Mouse (Mus musculus): ENCODE results near the gene F12.
A peak's percentile ranks its signal among the peaks of the same experiment; 100 is the strongest.

Gene F12

DNA sequence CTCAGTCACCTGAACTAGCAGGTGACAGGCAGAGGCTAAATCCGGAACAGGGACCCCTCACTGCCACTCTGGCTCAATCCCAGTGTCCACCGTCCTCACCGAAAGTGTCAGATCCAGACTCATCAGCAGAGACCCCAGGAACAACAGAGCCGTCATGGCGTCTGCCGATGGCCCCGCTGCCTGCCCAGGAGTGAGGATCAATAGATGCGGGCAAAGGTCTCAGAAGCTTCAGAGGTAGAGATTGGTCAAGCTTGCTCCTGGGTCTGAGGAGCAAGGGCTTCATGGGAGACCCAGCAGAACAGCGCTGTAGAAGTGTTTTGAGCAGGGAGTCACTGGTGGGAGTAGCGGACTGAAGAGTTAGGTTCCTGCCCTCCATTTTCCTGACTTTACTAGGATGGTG is at the start of gene F12:
TSS of gene F12 (minus strand) at position 181 of the 400 bp plus-strand sequence.
- DNase-seq (ENCODE audit: low spot score), result no peak

DNA sequence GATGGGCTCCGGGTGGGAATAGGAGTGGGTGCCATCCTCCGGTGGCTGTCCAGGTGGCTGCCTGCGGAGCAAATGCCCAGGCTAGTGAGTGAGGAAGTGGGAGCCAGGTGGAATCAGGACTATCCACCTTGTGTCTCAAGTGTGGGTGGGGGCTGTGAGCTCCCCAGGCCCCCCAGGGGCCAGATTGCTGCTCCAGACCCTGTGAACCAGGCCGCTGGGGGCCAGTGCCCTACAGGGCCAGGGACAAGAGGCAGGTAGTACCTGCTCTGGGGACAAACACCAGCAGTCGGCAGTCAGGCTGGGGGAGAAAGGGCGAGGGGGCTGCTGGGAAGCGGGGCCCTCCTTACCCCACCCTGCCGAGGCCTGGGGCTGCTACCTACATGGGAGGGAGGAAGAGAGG is 49.7 kb upstream of the F12 start:
- DNase-seq (ENCODE audit: low spot score), result no peak

DNA sequence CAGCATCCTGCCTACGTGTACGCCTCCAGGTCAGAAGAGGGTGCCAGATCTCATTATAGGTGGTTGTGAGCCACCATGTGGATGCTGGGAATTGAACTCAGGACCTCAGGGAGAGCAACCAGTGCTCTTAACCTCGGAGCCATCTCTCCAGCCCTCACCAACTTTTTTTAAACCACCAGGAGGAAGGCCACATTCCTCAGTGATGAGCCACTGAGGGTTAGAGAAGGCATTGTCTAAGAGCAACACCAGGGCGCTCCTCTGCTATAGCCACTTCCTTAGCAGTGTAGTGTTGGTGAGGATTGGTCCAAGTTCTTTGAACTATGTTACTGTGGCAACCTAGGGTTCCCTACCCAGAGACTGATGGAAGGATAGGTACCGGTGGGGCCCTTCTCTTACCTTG is 49.2 kb upstream of the F12 start:
- DNase-seq (ENCODE audit: low spot score), result no peak

DNA sequence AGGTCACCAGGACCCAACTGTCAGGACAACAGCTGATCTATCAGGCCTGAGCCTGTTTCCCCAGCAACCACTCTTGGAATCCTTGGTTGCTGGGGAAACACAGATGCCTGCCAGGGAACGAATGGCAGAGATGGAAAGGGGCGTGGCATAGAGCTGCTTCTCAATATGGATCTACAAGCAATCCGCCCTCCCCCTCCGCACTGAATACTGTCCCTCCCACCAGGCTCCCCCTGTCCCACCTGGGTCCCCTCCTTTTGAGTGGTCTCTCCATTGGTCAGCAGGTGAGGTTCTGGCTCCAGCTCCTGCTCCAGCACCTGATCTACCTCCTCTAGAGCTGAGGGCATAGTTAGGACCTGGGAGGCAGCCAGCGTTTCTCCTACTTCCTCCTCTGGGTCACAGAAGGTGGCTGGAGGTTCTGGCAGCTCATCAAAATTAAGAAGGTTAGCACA is 48.1 kb upstream of the F12 start:
- no peak for DNase-seq (ENCODE audit: low spot score)

DNA sequence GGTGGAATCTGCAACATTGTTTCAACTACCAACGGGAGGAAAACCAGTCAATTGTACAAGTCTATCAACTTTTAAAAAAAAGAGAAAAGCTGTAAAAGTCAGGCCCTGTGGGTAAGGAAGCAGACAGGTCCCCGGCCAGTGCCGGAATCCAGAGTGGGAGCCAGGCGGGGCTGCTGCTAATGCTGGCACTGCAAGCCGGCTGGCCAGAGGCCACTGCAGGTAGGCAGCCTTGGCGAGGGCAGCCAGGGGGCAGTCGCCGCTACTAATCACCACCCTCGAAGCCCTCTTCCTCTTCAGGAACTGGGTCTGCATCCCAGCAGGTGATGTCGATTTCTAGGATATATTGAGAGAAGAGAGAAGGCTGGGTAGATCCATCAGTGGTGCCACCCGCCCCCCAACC is 47.4 kb upstream of the F12 start:
- no peak for DNase-seq (ENCODE audit: low spot score)

DNA sequence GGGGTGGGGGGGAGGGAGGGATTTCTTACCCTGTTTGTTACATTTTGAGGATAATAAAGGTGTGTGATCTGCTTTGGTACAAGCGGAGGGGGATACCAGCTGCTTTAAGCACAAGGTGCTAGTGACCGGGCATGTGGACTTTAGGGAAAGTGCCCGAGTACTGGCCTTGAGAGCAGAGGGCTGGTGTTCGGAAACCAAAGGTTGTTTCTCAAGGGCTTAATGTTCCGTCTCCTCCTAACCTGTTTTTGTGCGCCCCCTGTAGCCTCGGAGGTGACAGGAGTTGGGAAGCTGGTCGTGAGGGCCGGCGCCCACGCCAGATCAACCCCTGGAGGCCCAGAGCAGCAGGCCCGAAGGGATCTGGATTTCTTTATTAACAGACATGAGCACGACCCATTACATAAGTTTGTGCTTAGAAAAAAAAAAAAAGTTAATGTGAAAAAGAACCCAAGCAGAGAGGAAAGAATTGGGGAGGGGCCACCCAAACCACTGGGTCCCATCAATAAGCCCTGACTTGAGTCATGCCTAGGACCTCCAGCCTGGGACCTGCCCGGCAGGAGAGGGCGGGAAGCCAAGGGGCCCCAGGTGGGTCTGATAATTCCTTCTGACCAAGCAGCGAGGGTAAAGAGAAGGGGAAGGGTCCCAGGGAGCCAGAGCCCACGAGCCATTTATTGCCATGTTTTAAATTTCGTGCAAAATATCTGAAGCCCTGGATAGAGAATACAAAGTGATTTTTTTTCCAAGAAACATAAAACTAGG is 46.7 kb upstream of the F12 start:
- DNase-seq (ENCODE audit: low spot score), result no peak

DNA sequence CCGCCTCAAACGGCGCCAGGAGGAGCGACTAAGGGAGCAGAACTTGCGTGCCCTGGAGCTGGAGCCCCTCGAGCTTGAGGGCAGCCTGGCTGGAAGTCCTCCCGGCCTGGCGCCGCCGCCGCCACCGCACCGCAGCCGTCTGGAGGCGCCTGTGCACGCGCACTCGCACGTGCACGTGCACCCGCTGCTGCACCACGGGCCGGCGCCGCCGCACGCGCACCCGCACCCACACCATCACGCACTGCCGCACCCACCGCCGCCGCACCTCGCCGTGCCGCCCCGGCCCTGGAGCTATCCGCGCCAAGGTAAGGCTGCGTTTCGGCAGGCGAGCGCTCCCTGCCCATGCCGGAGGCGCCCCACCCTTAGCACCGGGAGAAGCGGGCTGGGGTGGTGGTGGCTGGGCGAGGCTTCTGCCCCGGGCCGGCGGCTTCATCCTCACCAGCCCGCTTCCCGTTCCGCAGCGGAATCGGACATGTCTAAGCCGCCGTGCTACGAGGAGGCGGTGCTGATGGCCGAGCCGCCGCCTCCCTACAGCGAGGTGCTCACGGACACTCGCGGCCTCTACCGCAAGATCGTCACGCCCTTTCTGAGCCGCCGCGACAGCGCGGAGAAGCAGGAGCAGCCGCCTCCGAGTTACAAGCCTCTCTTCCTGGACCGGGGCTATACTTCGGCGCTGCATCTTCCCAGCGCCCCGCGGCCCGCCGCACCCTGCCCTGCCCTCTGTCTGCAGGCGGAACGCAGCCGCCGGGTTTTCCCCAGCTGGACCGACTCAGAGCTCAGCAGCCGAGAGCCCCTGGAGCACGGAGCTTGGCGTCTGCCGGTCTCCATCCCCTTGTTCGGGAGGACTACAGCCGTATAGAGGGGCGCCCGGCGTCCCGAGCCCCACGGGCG is 45.8 kb upstream of the F12 start:
- no peak for DNase-seq (ENCODE audit: low spot score)

DNA sequence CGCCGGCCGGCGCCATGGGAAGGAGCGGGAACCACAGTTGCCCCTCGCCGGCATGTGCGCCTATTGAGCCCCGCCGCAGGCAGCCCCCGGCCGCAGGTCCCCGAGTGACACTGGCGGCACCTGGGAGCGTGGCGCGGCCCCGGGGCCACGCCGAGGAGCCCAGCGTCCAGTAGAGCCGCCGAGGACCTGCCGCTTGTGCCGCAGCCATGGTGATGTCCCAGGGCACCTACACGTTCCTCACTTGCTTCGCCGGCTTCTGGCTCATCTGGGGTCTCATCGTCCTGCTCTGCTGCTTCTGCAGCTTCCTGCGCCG is 45.2 kb upstream of the F12 start:
- no peak for DNase-seq (ENCODE audit: low spot score)

DNA sequence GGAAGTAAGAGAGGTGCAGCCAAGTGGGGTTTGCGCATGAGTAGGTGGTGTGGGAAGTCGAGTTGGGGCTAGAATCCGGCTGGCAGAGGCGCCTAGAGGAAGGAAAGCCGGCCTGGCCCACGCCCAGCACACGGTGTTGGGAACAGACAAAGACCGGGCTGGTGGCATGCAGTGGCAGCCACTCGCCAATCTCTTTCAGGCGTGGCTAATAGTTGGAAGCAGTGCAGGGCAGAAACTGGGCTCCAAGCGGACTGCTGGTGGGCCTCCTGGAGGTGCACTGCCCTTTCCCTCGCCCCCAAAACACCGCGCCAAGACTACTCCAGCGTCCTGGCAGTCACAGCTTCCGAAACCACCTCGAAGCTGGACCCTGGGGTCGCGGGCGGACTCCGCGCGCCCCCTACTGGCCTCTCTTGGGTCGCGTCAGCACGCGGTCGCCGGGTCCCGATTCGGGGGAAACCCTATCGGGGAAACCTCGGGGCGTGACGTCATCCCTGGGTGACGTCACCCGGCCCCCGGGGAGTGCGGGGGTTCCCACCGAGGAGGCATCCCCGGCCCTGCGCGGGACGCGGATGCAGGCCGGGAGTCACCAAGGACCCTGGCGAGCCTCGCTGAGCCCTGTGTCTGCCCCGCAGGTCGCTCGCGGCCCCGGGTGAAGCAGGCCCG is 44.7 kb upstream of the F12 start:
- peak; percentile 74 for DNase-seq (ENCODE audit: low spot score)

DNA sequence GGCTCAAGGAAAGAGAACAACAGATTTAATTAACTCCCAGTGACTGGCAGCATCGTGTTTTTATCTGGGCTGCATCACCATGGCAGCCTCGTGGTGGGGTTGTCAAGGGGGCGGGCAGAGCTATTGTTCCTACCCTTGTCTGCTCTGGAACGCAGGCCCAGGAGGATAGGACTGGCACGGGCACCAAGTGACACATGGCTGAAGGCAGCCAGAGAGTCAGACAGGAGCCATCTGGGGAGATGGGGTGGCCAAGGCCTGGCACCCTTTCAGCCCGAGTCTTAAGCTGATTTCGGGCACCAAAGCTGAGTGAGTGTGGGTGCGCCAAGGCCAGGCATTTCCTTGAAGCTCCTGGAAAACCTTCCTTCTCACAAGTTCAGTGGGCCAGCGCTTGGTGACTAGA is 43.8 kb upstream of the F12 start:
- no peak for DNase-seq (ENCODE audit: low spot score)

DNA sequence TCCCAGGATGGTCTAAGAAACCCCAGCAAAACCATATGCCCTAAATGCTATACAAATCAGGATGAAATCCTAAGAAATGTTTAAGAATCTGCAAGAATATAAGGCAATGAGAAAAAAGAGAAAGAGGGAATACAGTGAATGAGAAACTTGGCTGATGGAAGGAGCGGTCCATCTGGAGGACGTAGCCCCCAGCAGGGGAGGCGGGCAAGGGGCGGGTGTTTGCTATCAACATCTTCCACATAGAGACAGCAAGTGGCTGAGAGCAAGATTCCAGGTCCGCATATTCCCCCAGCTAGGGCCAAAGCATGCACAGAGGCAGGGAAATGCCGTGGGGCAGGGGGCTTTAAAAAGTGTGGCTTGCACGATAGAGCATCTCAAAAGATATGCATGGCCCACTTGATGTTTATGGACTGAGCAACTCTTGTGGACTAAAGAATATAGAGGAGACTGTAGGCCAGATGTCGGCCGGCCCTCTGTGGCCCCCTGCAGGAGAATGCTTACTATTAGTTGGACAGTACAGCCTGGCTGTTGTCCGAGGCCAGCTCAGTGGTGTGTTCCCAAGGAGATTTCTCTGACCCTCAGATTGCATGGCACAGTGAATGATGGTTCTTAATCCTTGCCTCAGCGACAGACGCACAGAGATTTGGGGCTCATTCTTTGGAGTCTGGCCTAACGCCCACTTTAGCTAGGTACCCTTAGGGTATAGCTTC is 42.4 kb upstream of the F12 start:
- DNase-seq (ENCODE audit: low spot score), result no peak

DNA sequence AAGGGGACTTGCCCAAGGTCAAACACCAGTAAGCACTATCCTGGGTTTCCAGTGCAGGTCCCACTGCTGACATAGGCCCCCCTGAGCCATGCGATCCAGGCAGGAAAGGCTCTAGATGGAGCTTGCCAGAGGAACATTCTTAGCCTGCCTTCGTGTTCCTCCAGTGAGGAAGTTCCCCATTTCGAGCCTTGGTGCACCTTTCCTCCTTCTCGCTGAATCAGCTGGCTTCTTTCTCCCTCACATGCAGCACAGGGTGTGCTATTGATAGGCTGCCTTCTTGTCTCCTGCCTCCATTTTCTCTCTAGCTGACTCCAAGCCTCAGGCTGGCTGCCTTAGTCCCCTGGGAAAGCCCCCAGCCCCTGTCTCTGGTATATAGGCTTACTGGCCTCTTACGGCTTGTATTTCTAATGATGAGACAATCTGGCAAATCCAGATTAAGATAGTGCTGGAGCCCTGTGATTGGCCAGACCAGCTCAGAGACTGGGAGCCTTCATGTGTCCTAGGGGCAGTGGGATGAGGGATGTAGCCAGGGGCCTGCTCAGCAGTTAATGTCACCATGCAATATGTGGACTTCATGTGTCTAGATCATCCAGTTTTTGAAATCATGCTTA is 39.3 kb upstream of the F12 start:
- DNase-seq (ENCODE audit: low spot score), result no peak

DNA sequence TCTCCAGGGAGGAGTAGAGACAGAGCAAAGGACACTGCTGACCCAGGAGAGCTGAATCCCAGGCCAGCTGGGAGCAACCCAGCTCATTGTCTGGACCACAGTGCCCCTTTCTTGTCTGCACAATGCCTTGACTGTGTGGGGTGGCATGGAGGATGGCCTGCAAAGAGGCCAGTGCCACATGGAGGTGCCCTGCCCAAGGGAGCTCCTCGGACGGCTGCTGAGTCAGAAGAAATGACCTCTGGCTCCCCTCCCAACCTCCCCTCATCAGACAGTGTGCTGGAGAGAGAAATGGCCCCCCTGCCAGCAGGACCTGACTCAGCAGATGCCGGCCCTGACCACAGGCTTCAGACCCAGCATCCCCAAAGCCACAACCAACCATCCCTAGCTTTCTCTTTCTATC is 38.6 kb upstream of the F12 start:
- DNase-seq (ENCODE audit: low spot score), result no peak

DNA sequence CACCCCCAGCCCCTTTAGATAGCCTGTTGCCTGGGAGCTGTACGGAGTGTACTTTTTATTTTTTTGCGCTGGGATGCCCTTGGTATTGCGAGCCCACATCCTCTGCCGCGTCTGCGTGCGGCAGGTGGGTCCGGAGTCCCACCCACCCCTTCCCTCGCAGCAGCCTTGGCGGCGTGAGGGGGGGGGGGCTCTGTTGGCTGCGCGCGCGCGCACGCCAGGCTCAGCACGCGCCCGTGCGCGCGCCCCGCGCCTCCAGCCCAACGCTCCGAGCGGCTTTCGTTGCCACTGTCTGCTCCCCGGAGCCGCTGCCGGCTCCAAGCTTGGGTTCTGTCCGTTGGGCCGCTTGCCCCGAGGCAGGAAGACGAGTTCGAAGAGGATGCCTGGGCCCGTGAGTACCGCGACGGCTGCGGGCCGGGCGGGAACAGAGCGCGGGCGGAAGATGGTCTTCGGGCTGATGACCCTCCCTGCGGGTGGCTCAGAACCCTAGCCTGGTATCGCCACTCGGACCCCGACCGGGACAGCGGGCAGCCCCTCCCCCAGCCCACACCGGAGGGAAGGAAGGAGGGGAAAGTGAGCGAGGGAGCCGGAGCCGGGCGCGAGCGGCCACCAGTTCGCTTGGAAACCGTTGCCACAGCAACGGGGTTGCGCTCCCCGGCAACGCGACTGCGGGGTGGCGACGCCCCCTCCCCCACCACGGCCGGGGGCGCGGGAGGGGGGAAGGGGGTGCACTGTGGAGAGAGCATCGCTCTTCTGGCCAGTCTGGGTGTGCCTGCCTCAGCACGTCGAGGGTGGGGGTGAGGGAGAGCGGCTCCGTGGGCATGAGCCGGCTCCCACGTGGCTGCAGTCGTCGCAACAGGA is 37.7 kb upstream of the F12 start, which contains the start of gene Prr7:
TSS of gene Prr7 (plus strand) at position 241 of the 858 bp plus-strand sequence.
- DNase-seq (ENCODE audit: low spot score), result no peak

DNA sequence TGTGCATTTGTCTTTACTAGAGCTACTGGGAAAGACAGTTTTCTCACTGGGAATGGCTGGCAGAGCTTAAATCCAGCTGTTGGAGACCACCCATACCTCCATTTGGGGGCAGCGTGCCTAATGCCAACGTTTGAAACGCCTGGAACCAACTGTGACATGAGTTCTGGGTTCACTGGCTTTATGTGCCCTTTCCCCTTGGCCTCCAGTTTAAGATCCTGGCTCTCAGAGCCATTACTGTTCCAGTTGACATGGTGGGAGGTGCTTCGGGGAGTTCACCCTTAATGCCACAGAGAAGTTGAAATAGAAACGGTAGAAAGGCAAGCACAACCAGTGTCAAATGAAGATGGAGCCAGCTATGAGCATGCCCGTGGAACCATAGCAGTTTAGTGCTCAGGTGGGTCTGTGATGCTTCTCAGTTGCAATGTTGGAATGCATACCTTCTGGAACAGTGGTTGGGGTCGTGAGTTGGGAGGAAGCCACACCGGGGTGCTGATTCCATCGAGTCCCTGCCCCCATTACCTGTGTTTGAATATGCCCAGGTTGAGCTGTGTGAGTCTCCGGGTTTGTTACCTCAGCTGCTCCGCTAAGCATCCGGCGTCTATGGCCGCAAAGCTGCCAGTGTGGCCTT is 36.9 kb upstream of the F12 start:
- no peak for DNase-seq (ENCODE audit: low spot score)

DNA sequence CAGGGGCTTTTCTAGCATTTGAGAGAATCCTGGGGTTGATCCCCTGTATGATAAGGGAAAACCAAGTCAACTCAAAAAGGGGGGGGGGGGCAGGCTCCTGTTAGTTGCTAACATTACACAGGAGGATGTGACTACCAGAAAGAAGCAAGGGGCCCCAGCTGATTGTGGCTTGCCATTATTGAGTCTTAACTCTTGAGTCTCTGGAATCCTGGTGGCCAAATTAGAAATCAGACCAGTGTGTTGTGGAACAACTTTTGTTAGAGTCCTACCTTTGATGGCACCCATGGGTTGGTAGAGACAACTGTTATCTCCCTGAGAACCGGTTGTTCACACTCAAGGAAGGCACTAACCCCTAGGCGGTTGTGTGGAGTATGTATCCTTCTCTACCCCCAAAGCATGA is 36.4 kb upstream of the F12 start:
- DNase-seq (ENCODE audit: low spot score), result no peak

DNA sequence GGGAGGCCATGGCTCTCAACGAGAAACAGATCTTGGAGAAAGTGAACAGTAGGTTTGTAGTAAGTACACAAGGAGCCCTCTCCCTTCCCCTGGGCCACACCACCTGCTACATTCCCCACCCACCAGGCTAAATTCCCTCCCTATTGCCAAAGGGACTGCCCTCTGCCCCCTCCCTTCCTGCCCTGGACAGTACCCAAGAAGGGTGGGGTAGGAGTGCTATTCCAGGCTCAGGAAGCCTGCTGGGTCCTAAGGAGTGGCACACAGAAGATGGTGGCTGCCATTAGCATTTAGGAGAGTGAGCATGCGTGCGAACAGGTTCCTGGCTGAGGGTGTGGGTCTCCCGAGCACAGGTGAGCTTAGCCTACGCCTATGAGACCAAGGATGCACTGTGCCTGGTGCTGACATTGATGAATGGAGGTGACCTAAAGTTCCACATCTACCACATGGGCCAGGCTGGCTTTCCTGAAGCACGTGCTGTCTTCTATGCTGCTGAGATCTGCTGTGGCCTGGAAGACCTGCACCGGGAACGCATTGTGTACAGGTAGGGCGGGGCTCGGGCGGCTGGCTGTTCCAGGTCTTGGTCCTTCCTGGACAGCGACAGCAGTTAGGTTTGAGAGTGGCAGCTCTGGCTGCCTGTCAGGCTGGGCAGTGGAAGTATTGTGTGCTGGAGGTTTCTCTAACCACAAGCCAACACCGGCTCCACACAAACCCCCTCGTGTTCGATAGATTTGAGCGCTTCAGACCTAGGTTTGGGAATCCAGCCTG is 25.4 kb upstream of the F12 start:
- DNase-seq (ENCODE audit: low spot score), result no peak

DNA sequence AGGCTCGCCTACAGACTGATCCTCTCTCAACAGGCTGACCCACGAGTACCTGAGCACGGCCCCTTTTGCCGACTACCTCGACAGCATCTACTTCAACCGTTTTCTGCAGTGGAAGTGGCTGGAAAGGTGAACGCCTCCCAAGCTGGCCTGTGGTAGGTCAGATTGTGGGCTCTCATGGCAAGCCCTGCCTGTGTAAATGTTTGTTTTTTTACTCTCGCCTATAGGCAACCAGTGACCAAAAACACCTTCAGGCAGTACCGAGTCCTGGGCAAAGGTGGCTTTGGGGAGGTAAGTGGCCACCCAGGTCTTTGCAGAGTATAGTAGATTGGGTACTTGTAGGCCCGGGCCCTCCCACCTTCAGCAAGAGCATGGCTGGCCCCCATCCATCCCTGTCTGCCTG is 24.7 kb upstream of the F12 start:
- no peak for DNase-seq (ENCODE audit: low spot score)

DNA sequence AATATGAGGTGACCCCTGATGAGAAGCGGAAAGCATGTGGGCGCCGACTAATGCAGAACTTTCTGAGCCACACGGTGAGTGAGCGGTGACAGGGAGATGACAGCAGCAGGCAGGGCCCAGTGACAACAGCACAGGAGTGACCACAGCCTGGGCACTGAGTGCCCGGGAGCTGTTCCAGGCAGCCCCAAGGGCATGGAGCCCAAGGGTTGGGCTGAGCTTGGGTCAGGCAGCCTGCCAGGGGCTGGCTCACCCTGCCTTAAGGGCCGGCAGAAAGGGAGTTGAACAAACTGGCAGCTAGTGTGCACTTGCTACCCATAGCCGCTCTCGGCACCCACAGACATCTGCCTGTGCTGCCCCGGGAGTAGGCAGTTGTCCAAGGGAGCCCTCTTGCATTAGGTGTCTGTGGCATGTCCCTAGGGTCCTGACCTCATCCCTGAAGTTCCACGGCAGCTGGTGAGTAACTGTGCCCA is 24.0 kb upstream of the F12 start:
- DNase-seq (ENCODE audit: low spot score), result no peak

Measured in spleen, adult 12 weeks (tissue).